Mouse (Mus musculus) kidney, embryonic 16.5 days (tissue): Measurements from ENCODE around the gene 4931429L15Rik. TPM values are rescaled to one million over a fixed set of nuclear protein-coding genes. Genes with fewer than 3 reads are reported as not detected.

Experiments used
- ATAC-seq: fragments of 200-750 bp; cut with Nextera tagmentation; 2 replicates; pipeline ENCODE4 v1.8.0; 2017; ENCODE audit warnings: moderate TSS enrichment; ENCODE audit not compliant: low FRiP score, low TSS enrichment
- H3K27ac ChIP-seq: fragments of 300-500 bp; sonication (generic); 2 replicates; pipeline ENCODE4 v1.5.1; 2014; ENCODE audit warnings: low read length
- H3K27me3 ChIP-seq: fragments of 300-500 bp; sonication (generic); 2 replicates; pipeline ENCODE4 v1.6.1; 2014; ENCODE audit warnings: low read length, control low read depth, mixed read lengths; ENCODE audit not compliant: insufficient read depth
- H3K36me3 ChIP-seq: fragments of 300-500 bp; sonication (generic); 2 replicates; pipeline ENCODE4 v1.6.1; 2014; ENCODE audit warnings: low read length, control low read depth, mixed read lengths; ENCODE audit not compliant: insufficient read depth
- H3K4me1 ChIP-seq: fragments of 300-500 bp; sonication (generic); 2 replicates; pipeline ENCODE4 v1.6.1; 2014; ENCODE audit warnings: low read length, control low read depth, mixed read lengths; ENCODE audit not compliant: insufficient read depth
- H3K4me2 ChIP-seq: fragments of 300-500 bp; sonication (generic); replicated peaks from 2 replicates; pipeline ENCODE4 v1.6.1; 2014; ENCODE audit warnings: low read depth, low read length
- H3K4me3 ChIP-seq: fragments of 300-500 bp; sonication (generic); 2 replicates; pipeline ENCODE4 v1.5.1; 2014; ENCODE audit warnings: mild to moderate bottlenecking, low read length
- H3K9ac ChIP-seq: fragments of 300-500 bp; sonication (generic); replicated peaks from 2 replicates; pipeline ENCODE4 v1.6.1; 2014; ENCODE audit warnings: low read length
- H3K9me3 ChIP-seq: fragments of 300-500 bp; sonication (generic); 2 replicates; pipeline ENCODE4 v1.6.1; 2016; ENCODE audit warnings: low read length, control low read depth
- WGBS: fragments of 180-500 bp; shearing (Covaris S2); extraction: QIAGEN DNeasy Blood & Tissue Kit; methylation state at CpG from one replicate; pipeline ENCODE4 v1.1.7; 2014; 5-methylcytosine and 5-hydroxymethylcytosine counted together
- polyA plus RNA-seq: library from polyadenylated mRNA; unstranded; fragments of >200 nt; fragmentation: Nextera tagmentation; extraction: Ambion mirVana; gene quantifications from 2 replicates; pipeline ENCODE4 v1.2.1, GENCODE M21; 2015

Gene 4931429L15Rik
- polyA plus RNA-seq, 1 experiment from 2014 or later, result not detected

DNA sequence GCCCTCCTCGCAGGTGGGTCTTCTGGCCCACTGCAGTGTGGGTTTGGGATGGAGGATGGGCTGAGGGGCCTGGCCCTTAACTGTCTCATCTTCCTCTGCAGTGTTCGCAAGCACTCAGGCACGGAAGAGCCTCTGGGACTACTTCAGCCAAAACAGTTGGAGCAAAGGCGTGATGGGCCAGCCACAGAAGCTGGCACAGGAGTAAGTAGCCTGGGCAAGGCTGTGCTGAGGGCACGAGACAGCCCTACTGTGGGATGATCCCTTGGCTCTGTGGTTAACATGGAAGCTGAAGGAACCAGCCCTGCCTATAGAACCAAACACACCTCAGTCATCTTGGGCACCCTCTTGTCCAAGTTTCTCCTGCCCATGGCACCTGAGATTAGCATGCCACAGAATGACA, 50.7 kb downstream of the 4931429L15Rik start:
- ATAC-seq, result no peak
- WGBS, result 75% methylated on average over 5 of the region's 5 CpGs
- Histone ChIP-seq H3K27ac (no peak overlapping the region), H3K4me2 (no peak overlapping the region), H3K9ac (no peak overlapping the region), H3K36me3 (no peaks in the 10 kb centered on the region), H3K9me3 (no peaks in the 10 kb centered on the region), H3K4me3 (no peak overlapping the region), H3K27me3 (peaks cover 8% of the 10 kb centered on the region; the same call in 1 of the 2 replicates), H3K4me1 (peaks cover 13% of the 10 kb centered on the region)

DNA sequence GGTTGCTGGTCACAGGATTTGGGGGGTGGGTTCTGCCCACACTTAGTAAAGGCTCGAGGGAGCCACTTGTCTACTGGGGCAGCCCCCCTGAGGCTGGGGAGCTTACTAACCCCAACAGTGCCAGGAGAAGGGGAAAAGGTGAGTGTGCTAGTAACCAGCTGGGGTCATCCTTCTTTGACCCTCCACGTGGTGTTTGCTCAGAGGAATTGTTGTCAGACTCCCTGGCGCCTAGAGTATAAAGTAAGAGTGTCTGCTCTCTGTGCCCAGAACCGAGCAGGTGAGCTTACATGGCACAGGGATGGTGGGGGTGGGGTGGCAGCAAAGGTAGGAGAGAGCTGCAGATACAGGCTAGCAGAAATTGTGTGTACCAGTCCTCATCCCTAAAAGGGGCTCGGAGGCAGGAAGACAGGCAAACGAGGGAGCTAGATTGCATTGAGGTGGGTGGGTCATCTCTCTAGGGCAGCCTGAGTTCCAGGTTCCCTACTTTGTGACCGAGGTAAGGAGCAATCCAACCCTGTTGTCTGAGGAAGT, 51.4 kb downstream of the 4931429L15Rik start, which contains the start of gene Apoa5:
Apoa5 (plus strand) TSS at position 291 of the 531 bp plus-strand sequence.
- H3K27me3 ChIP-seq, result peaks cover 8% of the 10 kb centered on the region; the same call in 1 of the 2 replicates
- no peaks in the 10 kb centered on the region for H3K36me3 ChIP-seq
- no peak within 1 kb of the TSS for H3K27ac ChIP-seq
- no peak within 1 kb of the TSS for H3K9ac ChIP-seq
- H3K4me1 ChIP-seq, result 0 out of 2 replicates have a peak, but pooled peaks cover 7% of the 10 kb centered on the region
- H3K9me3 ChIP-seq, result no peaks in the 10 kb centered on the region
- no peak within 1 kb of the TSS for H3K4me2 ChIP-seq
- 45% methylated on average over 7 of the region's 7 CpGs for WGBS
- no peak within 1 kb of the TSS for H3K4me3 ChIP-seq
- ATAC-seq, result no peak

DNA sequence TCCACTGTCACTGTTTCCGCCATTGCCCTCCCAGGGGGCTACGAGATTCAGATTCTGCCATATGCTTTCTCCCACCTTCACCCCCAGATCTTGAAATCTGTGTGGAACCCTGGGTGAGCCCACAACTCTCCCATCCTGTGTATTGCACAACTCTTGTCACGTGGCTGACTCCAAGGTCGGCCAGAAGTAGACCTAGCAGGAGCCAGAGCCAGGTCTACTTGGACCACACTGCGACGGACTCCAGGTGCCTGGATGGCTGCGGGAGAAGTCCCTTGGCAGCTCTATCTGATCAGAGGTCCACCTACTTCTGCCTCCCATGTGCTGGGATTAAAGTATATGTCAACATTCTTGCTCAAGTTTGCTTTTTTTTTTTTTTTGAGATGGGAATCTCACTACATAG, 58.7 kb downstream of the 4931429L15Rik start:
- no peak overlapping the region for H3K9ac ChIP-seq
- WGBS, result 93% methylated on average over 7 of the region's 7 CpGs
- no peaks in the 10 kb centered on the region for H3K27me3 ChIP-seq
- no peak overlapping the region for H3K4me2 ChIP-seq
- no peaks in the 10 kb centered on the region for H3K4me1 ChIP-seq
- H3K9me3 ChIP-seq, result no peaks in the 10 kb centered on the region
- H3K4me3 ChIP-seq, result no peak overlapping the region
- no peak for ATAC-seq
- H3K36me3 ChIP-seq, result no peaks in the 10 kb centered on the region
- no peak overlapping the region for H3K27ac ChIP-seq

DNA sequence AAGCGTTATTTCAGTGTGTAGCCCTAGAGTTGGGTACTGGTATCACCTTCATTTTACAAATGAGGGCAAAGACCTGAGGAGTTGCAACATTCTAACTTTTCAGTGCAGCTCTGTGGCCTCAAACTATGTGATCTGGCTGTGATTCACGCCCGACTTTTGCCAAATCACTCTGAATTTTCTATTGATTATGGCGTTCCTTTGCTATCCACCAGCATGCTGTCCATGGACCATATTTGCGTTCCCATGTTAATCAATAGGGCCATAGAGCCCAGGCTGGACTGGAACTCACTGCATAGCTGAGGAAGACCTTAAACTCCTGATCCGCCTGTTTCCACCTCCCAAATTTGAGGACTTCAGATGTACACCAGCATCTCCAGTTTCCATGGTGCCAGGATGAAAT, 60.7 kb downstream of the 4931429L15Rik start:
- H3K27me3 ChIP-seq, result no peaks in the 10 kb centered on the region
- 91% methylated on average over 6 of the region's 6 CpGs for WGBS
- no peak overlapping the region for H3K4me2 ChIP-seq
- no peak for ATAC-seq
- H3K4me3 ChIP-seq, result no peak overlapping the region
- no peak overlapping the region for H3K27ac ChIP-seq
- no peaks in the 10 kb centered on the region for H3K4me1 ChIP-seq
- no peaks in the 10 kb centered on the region for H3K36me3 ChIP-seq
- no peaks in the 10 kb centered on the region for H3K9me3 ChIP-seq
- no peak overlapping the region for H3K9ac ChIP-seq

DNA sequence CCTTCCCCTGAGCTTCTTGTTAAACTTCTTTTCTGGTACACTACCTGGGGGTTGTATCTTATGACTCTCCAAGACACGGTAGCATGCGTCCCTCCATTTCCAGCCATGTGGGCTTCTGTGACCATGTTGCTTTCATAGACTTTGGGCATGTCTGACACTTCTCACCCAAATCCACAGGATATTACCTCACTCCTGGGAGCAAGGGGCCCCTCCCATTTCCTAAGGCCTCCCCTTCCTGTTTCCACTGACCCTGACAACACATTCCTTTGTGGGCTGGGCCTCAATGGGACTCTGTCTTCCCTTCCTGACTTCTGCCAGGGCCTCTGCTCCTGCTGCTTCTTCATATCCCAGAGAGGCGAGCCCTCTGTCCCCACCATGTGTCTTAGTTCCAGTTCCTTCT, 62.2 kb downstream of the 4931429L15Rik start:
- whole genome bisulfite sequencing, result 79% methylated on average over 3 of the region's 3 CpGs
- H3K27ac ChIP-seq, result no peak overlapping the region
- no peak for ATAC-seq

DNA sequence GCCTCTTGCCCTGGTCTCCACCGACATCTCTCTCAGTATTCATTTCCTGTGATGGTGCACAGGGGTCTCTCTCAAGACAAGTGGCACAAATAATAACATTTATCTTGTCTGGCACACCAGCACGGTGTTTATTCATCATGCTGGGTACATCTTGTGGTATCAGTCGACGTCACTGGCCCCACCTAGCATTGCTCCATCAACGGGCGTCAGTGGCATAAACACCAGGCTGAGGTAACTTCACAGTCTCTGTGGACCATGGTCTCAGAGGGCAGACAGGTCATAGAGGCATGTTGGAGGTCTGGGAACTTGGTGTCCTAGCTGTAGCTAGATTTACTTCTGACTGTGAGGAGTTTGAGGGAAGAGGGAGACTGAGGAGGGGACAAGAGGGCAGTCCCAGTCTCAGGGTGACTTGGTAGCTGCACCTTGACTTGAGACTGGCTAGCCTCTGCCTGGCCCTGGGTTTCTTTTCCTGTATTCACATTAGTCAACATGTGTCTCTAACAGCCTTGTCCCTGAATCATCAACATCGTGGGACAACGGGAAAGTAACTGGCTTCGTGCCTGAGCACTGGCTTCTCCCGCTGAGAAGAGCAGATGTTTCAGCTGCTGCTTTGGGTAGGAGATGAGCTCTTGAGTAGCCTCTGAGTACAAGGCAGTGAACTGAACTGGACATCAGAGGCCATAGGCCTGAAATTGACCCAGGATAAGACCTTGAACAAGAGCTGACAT, 63.0 kb downstream of the 4931429L15Rik start:
- Histone ChIP-seq H3K36me3 (no peaks in the 10 kb centered on the region), H3K9ac (no peak overlapping the region), H3K27ac (no peak overlapping the region), H3K4me3 (no peak overlapping the region), H3K4me2 (no peak overlapping the region), H3K9me3 (no peaks in the 10 kb centered on the region), H3K4me1 (no peaks in the 10 kb centered on the region), H3K27me3 (no peaks in the 10 kb centered on the region)
- no peak for ATAC-seq
- 86% methylated on average over 10 of the region's 10 CpGs for WGBS

More for the DNA sequence above, 62.2 kb downstream of the 4931429L15Rik start:
- no peaks in the 10 kb centered on the region for H3K36me3 ChIP-seq
- H3K9me3 ChIP-seq, result no peaks in the 10 kb centered on the region
- H3K4me1 ChIP-seq, result no peaks in the 10 kb centered on the region
- no peaks in the 10 kb centered on the region for H3K27me3 ChIP-seq
- no peak overlapping the region for H3K4me2 ChIP-seq
- no peak overlapping the region for H3K4me3 ChIP-seq
- no peak overlapping the region for H3K9ac ChIP-seq

DNA sequence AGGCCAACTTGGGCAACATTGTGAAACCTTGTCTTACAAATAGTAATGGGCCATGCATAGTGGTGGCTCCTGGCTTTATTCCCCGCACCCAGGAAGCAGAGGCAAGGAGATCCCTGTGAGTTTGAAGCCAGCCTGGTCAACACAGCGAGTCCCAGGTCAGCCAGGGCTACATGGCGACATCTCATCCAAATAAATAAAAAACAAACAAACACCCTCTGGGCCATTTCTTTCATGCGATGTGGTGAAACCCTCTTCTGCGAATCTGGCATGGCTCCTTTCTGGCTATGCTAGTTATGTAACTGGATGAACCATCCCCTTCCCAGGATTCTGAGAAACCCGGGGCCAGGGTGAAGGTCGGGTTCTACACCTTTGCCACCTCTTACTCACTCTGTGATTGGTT, 63.6 kb downstream of the 4931429L15Rik start:
- Histone ChIP-seq H3K4me2 (no peak overlapping the region), H3K4me3 (no peak overlapping the region), H3K27ac (no peak overlapping the region), H3K9ac (no peak overlapping the region), H3K4me1 (no peaks in the 10 kb centered on the region), H3K9me3 (no peaks in the 10 kb centered on the region), H3K36me3 (no peaks in the 10 kb centered on the region), H3K27me3 (no peaks in the 10 kb centered on the region)
- WGBS, result 90% methylated on average over 7 of the region's 7 CpGs
- ATAC-seq, result no peak

Other genes starting within 250 kb of the 4931429L15Rik start
- 13.6 and 19.3 TPM in 2 replicates for gene Apoa1, start 91.4 kb downstream of the 4931429L15Rik start, polyA plus RNA-seq
- 0.76 and 0.82 TPM in 2 replicates for gene Apoc3, start 84.3 kb downstream of the 4931429L15Rik start, polyA plus RNA-seq
- gene Apoa4, start 79.3 kb downstream of the 4931429L15Rik start, polyA plus RNA-seq, result 0.25 TPM in 1 of 2 replicates, not detected in the other
- gene Apoa5, start 51.4 kb downstream of the 4931429L15Rik start, polyA plus RNA-seq, result not detected in 2 replicates
- 61.1 and 61.9 TPM in 2 replicates for gene Zpr1, start 46.9 kb downstream of the 4931429L15Rik start, polyA plus RNA-seq
- 25.6 and 29.6 TPM in 2 replicates for gene Bud13, start 37.0 kb downstream of the 4931429L15Rik start, polyA plus RNA-seq